Mouse (Mus musculus) layer of hippocampus, adult 9-11 months (tissue): ENCODE results near the gene Gstt2.

Experiments
- DNase-seq: peaks from one replicate; pipeline ENCODE4 v3.0.0; 2022

The Gstt2 gene

DNA sequence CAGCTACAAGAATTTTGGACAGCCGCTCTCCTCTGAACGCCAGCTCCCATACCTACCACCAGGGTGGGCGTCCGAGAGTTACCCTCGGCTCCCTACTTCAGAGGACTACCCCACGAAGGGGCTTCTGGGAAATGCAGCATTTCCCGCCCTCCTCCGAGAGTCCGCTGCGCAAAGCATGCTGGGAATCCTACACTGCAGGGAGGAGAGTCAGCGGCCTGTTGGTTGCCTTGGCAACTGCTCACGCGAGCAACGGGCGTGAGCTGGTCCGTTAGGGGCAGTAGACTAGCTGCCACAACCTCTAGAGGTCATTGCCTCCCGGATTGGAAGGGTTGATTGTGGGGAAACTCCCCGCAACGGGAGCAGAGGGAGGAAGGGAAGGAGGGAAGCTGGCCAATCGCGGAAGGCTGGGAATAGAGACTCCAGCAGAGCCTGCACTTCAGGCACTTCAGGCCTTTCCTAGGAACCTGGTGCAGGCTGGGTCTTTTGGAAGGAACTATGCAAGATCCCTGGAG is at the start of gene Gstt2:
TSS of gene Gstt2 (minus strand) at position 177 of the 512 bp plus-strand sequence.
- peak; percentile 94 for DNase-seq

DNA sequence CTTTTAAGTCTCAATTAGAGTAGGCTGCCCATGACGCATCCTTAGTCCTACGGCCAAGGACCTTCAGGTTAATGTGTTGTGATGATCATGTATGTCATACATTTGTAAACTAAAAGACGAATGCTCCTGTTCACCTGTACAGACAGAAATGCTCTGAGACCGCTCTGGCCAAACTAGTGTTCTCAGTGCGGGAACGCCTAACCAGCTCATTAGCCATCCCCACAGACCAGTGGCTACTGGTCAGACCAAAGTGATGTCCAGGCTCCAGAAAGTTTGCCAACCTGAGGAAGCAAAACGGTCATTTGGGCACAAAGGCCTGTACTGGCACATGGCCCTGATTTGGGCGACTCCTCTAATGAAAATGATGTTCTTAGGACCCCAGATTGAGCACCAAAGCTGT is 47.5 kb upstream of the Gstt2 start:
- DNase-seq, result no peak

DNA sequence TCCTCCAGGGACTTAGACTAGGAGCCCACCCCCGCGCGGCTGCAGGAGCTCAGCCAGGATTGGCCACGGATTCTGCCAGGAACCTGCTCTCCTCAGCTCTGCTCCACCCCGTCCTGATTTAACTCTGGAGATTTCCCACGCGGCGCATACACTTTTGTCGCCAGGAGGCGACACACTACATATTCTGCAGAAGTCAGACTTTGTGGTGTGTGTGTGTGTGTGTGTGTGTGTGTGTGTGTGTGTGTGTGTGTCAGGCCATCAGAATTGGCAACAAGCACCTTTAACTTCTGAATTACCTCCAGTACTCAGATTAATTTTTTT is 46.0 kb upstream of the Gstt2 start:
- DNase-seq, result peak; percentile 84

DNA sequence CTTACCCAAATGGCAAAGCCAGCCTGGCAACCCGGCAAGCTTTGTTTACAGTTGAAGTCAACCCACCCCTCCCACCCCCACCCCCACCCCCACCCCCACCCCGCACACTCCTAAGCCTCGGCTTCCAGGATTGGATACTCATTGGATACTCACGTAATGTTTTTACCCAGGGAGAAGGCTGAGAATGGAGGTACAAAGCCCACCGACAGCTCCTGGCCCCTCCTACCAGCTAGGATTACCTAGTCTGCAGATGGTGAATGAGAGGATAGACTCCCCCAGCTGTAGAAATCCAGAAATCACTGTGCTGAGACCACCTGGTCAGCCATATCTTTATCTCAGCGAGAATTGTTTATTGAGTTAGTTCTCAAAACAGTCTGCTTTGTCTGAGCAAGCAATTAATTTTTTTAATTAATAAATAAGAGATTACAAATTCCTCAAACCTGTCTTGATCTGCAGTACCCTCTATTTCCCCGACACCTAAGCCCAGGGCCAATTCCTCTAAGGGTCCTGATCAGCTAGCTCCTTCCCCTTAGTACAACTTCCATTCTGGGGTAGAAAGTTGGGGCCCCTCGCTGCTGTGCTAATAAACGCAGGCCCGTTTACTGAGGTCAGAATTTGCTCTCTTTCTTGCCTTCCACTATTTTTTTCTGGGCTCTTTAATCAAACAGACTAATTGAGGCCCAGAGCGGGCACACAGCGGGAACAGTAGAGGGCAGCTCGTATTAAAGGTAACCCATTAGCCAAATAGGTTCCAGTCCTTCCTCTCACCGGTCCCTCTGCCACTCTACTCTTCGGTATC is 45.4 kb upstream of the Gstt2 start:
- DNase-seq, result no peak

DNA sequence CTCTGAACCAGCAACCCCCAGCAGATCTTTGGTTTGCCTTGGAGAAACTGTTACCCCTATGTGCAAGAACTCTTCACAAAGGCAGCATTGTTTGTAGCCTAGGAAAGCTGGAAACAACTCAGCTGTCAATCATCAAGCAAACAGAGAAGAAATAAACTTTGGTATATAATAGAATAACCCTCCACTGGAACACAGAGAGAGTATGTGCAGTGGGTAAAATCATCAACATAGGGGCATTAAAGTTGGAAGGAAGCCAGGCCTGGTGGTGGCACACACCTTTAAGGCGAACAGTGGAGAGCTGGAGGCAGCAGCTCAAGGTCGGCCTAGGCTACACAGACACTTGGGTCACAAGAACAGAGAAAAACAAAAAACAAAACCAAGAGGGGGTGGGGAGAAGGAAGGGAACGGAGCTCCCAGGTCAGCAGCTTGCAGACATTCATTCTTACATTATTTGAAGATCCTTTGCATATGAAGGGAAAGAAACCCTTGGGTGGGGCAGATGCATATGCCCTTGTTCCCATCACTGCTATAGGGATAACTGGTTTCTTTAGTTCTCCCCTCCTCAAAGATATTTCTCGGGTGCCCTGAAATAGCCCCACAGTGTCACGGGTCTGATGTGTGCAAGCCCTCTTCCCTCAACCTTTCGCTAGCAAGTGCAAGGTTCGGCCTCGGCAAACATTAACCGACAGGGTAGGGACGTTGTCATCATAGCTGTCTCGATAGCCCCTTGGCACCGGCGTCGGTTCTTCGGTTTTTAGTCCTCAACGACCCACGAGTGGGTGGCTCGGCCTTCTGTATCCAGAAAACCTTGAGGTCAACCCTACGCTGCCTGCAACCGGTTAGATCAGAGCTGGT is 44.6 kb upstream of the Gstt2 start:
- no peak for DNase-seq

DNA sequence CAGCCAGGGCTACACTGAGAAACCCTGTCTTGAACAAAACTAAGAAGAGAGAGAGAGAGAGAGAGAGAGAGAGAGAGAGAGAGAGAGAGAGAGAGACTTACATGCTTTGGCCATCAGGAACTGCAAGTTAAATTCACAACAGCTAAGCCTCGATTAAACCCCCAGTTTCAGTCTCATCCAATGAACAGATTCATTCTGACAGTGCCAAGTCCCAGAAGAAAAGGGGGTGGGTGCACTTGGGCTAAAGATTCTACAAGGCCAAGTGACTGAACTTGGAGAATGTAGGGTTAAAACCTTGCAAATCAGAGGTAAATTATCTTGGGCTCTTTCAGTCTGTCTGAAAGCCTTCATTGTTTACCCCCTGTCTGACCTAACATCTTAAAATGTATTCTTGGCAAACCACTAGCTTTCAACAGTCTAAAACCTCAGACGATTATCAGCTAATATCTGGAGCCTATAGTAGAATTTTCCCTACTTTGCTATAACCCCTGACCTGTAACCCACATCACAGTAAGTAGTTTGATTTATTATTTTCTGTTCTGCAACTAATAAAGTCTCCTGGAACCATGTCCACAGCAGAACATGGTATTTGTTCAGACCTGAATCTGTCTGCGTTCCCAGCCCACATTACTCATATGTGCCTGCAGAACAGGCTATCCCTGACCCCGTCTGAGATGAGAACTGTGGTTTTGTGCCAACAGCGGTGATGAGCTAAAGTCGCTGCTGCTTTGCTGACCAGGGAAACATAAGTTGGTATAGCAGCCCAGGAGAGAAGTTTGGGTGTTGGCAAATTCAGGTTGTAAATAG is 43.8 kb upstream of the Gstt2 start:
- no peak for DNase-seq

DNA sequence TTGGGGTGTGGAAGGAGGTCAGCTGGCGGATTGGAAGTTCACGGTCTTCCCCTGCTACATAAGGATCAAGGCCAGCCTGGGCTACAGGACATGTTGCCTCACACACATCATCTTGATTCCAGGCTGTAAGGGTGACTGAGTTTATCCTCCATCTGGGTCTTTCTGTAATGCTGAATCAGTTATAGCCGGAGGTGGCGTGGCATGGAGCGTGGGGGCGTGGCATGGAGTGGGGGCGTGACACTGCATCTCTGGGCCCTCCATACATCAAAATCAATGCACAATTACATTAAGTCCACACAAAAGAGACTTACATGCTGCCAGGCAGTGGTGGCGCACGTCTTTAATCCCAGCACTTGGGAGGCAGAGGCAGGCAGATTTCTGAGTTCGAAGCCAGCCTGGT is 43.1 kb upstream of the Gstt2 start:
- DNase-seq, result no peak

DNA sequence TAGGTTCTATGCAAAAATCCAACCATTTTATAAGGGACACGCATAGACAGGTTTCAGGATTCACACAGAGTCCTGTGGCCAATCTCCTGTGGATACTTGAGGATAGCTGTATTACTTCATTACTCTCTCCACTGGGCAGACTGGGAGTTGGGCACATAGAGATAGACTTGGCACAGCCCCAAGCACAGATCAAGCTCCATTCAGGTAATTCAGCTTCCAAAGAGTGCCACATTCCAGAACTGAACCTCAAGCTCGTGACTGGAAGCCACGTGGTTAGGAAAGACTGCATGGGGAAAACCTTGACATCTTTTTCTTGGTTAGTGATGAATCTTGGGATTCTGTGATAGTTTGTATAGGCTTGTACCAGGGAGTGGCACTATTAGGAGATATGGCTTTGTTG is 41.6 kb upstream of the Gstt2 start:
- DNase-seq, result no peak

DNA sequence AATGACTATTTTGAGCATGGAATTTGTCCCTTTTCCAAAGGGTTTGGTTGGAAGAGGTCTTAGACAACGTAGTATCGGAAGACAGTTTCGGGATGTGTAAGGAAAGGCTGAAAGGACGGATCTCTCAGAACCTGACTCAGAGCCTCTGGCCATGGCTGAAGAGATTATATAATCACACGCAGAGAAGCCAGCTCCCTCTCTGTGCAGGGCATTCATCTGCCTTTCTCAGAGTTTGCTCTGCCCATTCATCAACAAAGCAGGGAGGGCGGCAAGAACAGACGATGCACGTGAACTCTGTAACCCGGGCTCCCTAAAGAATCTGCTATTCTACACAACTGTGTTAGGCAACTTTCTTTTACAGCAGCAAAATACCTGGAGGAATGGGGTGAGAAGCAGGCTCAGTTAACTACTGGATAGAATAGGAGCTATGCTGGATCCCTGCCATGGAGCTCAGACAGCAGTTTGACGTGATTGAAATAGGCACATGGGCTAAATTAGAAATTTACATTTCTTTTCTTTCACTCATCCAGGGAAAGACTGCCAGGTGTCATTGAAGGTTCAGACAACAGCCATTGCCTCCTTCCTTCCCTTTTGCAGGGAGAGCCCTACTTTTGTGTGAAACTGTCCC is 36.4 kb upstream of the Gstt2 start:
- peak; percentile 38 for DNase-seq

DNA sequence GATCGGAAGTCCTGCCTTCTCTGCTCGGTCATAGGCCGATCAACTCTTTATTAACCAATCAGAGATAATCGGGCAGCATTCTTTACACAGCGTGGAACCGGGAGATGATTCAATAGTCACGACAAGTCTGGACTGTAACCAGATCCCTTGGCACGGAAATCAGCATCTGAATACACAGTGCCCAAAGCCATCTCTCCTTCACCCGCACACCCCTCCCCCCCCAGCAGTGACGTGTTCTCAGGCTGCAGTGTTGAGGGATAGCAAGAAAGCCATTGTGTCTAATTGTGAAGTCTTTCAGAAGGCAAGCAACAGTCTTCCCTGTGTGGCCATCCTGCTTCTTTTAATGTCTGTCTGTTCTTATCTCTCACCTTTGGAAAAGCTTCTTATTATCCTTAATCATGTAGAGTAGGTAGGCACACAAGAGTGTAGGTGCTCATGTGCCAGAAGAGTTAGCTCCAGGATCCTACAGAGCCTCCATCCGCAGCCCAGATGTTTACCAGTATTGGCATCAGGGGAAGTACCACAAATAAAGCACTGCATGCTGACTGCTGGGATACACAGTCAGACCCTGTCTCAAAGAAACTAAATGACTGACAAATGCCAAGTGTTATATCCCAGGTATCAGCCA is 35.8 kb upstream of the Gstt2 start:
- peak; percentile 94 for DNase-seq

DNA sequence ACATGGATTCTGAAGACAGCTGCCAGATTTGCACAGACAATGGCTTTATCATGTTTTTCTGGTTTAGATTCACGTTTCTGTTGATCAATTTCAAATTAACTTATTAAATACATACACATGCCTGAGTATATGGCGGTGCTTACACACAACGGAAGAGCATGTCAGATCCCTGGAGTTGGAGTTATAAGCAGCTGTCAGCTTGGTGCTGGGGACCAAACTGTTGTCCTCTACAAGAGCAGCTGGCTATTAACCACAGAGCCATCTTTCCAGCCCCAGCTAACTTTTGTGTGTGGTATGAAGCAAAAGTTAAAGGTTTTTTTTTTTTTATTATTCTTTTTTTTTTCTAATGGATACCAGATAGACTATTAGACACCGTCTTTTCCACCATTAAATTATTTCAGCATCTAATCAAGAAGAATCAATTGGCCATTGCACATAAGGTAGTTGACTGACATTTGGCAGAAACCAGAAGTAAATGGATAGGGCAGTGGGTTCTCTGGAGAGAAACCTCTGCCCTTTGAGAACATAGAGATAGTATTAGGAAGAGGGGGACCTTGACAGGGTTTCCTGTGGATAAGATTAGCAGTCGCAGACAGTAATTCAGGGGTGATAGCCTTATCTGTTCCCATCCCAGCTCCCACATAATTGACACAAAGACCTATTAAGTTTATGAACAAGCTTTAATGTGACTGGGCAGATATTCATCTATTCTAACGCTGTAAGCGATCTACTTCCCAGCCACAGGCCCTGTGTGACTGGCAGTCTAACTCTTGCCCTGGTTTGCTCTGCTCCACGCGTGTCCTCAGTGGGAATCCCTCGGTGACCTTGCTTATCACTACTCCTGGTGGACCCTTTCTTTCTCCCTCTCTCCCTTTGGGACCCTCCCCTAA is 35.0 kb upstream of the Gstt2 start:
- no peak for DNase-seq

DNA sequence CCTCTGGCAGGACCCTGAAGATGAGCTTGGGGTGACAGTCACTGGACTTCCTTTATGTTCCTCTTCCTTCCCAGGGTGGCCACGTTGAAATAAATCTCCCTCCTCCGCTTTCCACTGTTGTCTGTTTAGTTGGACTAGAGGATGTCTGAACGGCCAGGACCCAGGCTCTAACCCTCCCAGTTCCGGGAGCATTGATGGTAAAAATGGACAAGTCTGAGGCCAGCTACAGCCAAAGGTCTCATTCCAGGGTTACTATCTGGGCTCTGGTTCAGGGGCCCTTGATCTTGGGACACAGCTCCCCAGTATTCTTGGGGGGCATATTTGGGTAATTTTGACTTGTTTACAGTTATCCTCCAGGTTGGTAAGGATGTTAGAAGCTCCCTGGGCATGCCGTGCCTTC is 24.4 kb upstream of the Gstt2 start:
- DNase-seq, result no peak

DNA sequence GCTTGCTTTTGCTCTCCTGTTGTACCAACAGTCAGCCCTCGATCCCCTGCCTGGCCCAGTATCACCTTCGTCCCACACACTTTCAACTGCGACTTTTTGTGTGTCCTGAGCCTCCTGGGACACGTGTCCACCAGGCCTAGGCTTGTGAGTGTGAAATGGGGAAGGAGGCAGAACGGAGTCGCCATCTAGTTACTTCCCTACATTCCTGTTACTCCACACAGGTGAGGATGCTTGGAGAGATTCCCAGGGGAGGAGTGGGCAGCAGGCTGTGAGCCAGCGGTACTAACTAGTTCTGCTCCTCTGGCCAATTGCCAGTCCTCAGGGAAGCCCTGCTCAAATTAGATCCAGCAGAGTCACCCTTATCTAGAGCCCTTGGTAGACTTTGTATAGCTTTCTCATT is 23.5 kb upstream of the Gstt2 start:
- peak; percentile 45 for DNase-seq

DNA sequence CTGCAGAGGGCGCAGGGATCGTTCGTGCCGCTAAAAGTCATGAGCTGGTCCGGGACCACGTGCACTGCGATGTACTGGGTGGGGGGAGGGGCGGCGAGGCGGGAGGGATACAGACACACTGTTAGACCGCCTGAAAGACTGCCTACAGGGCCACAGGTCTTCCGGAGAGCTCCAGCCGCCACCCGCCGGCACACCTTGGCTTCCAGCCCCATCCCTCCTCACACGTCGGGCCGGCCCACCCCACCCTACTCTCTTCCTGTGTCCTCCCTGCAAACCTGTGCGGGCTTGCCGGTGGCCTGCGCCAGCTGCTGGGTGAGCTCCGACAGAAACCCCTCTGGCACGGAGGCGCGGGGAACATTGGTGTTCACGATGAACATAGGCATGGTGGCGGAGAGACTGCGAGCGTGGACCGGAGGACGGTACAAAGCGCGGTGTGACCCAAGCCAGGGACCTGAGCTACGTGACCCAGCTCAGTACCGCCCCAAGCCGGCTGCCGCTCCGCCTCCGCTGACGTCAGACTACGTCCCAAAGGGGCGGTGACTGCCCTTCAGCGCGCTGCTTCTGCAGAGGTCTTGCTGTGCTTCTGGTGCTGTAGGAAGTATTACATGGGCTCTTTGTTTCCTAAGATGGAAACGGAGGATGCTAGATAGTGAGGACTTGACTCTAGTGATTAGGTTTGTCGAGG is 22.7 kb upstream of the Gstt2 start, which contains the start of gene Mif:
TSS of gene Mif (minus strand) at position 455 of the 685 bp plus-strand sequence.
- DNase-seq, result peak; percentile 86

DNA sequence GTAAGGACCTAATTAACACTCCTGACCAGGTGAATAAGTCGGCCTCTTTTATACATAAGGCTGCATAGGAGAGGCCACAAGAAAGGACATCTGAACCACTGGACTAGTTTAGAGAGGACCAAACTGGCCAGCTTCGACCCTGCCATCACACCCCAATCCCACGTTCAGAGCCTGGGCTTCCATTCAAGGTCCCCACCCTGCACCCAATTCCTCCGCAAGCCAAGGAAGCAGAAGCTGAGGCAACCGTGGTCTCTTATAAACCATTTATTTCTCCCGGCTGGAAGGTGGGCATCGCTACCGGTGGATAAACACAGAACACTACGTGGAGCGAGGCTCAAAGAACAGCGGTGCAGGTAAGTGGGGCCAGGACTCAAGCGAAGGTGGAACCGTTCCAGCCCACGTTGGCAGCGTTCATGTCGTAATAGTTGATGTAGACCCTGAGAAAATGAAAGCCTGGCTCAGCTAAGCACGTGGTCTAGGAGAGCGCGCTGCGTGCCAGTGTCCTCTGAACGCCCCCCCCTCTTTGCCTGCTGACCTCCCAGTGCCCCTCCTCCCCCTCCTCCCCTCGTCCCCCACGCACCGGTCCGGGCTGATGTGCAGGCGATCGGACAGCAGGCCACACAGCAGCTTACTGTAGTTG is 22.0 kb upstream of the Gstt2 start:
- peak; percentile 50 for DNase-seq

DNA sequence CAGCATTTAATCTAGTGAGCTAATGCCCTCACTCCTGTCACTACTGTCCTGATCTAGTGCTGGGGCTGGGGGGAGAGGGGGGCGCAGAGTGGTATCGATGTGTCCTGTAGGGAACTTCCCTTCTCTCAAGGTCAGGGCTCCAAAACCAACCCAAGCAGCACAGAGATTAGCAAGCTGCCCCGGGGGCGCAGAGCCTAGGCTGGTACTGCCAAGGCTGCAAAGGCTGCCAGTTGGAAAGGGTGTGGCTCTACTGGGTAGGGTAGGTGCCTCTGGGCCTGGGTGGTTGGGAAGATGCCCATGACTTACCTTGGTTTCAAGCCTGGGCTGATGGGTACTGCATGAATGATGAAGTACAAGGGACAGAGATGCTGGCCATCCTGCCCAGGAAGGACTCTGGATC is 20.4 kb upstream of the Gstt2 start:
- no peak for DNase-seq

DNA sequence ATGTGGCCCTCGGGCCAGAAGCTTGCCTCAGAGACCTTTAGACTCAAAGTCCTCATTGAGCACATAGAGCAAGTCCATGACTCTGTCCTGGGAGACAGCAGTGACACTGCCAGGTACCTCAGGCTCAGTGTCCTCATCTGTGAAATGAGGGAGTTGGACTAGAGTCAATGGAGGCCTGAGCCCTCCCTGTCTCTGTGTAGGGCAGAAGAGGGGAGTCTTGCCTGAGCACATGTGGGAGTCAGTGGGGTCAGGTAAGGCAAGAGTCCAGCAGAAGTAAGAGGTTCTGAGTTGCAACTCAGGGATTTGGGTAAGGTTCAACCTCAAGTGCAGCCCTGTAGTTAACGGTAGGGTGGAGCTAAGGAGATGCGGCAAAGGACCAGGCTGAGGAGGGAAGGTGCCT is 19.8 kb upstream of the Gstt2 start:
- no peak for DNase-seq

DNA sequence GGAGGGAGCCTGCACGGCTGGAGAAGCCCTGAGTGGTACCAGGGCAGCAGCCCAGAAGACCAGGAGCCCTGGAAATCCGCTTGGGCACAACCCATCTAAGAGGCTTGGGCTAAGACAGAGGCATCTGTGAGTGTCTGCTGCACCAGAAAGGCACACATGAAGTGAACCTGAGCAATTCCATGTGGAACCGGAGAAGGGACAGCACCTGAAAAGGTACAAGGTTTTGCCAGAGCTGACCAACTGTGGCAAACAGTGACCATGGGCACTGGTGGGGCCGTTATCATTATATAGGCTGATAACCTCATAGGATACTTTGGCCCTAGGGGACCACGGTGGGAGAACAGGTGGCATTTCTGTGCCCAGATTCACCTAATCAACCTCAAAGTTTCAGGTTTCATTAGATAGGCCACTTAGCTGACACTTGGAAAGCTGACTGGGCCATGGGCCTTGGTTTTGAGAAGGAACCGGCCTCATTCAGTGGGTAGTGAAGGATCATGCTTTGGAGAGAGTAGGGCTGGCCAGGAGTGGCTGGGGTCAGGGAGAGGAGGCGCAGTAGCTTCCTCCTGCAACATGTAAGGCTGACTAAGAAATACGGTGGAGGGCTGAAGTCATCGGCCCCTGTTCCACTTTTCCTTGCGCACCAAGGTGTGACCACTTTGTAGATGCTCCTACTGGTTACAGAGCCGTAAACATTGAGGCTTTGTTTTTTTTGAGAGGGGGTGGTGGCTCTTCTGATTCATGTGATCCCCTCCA is 19.1 kb upstream of the Gstt2 start:
- no peak for DNase-seq

DNA sequence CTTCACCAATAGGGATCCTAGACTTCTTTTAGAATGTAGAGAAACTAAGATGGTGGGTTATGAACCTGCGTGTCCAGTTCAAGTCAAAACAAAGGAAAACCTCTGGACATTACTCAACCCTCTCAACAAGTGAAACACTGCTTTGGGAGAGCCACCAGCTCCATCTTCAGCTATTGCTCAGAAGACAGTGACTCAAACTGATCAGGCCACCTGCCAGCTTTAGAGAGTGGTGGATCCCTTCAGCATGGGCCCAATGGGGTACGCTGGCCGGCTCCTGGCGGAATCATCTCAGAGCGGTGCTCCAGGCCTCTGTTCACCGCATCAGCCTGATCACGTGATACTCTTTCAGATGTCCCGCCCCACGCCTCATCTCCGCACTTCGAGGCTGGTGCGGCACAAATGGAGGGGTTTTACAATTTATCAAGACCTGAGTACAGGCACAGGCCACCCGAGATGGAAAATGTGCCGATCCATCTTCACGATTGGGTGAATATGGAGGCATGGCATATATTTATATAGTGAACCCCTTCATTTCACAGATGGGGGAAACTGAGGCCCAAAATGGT is 18.3 kb upstream of the Gstt2 start:
- no peak for DNase-seq
